20 mouse cellular contexts compared by ENCODE assay signal in genomic region chr4:78235820-78236219, GRCm38 (mm10). TPM values are rescaled to one million over a fixed set of nuclear protein-coding genes. Genes with fewer than 3 reads are reported as not detected.
"Had no signal": no experiment of that assay in that cellular context is flagged by ENCODE, and none has a peak within 500 bp of the region (broad histone marks: within the 10 kb centered on the region; RNA-seq: fewer than 3 reads in every experiment).

No protein-coding gene starts in this region.

- H3K4me1 ChIP-seq: limb, embryonic 12.5 days; limb, embryonic 15.5 days; megakaryocyte, embryonic 14.5 days; midbrain, embryonic 10.5 days; midbrain, embryonic 13.5 days; neural tube, embryonic 12.5 days; neural tube, embryonic 15.5 days had no signal

- H3K27ac ChIP-seq: limb, embryonic 12.5 days; limb, embryonic 15.5 days; liver, embryonic 14.5 days; macrophage; midbrain, embryonic 10.5 days; midbrain, embryonic 13.5 days; neural tube, embryonic 12.5 days; neural tube, embryonic 15.5 days had no signal

- H3K36me3 ChIP-seq: limb, embryonic 12.5 days; limb, embryonic 15.5 days; midbrain, embryonic 10.5 days; midbrain, embryonic 13.5 days; neural tube, embryonic 12.5 days; neural tube, embryonic 15.5 days had no signal

- DNase-seq: kidney, adult 9 months; kidney, postnatal 14 days; left cerebral cortex, postnatal 4 days; liver, postnatal 0 days; lung, embryonic 14.5 days; right cerebral cortex, adult 18-20 months; right cerebral cortex, postnatal 14 days; right cerebral cortex, postnatal 4 days; thymus, adult 18-20 months; thymus, postnatal 14 days; thymus, postnatal 4 days had no signal

- H3K4me3 ChIP-seq: limb, embryonic 12.5 days; limb, embryonic 15.5 days; megakaryocyte, embryonic 14.5 days; midbrain, embryonic 10.5 days; midbrain, embryonic 13.5 days; neural tube, embryonic 12.5 days; neural tube, embryonic 15.5 days had no signal

- H3K27me3 ChIP-seq: limb, embryonic 12.5 days; limb, embryonic 15.5 days; megakaryocyte, embryonic 14.5 days; midbrain, embryonic 13.5 days; neural tube, embryonic 12.5 days; neural tube, embryonic 15.5 days had no signal

RNA-seq across cellular contexts. Expression of gene Ptprd, which starts 24.1 kb away (rescaled TPM):
- polyA plus RNA-seq: macrophage had no signal
